Mouse (Mus musculus) liver, postnatal 0 days (tissue): ENCODE results near the gene Cfap45. TPM values are rescaled to one million over a fixed set of nuclear protein-coding genes. Genes with fewer than 3 reads are reported as not detected.

Experiments used
- ATAC-seq: fragments of 200-750 bp; cut with Nextera tagmentation; 2 replicates; pipeline ENCODE4 v1.8.0; 2017; ENCODE audit warnings: mild to moderate bottlenecking, moderate library complexity
- DNase-seq: peaks from one replicate; pipeline ENCODE4 v3.0.0-alpha.2; 2016
- H3K27ac ChIP-seq: fragments of 300-500 bp; sonication (generic); 2 replicates; pipeline ENCODE4 v1.5.1; 2014; ENCODE audit warnings: antibody characterized with exemption, moderate library complexity, mild to moderate bottlenecking, low read depth
- H3K27me3 ChIP-seq: fragments of 300-500 bp; sonication (generic); 2 replicates; pipeline ENCODE4 v1.6.1; 2014; ENCODE audit warnings: low read length, control low read depth, mixed read lengths; ENCODE audit not compliant: insufficient read depth
- H3K36me3 ChIP-seq: fragments of 300-500 bp; sonication (generic); replicated peaks from 2 replicates; pipeline ENCODE4 v1.6.1; 2014; ENCODE audit warnings: mild to moderate bottlenecking, control low read depth, low read length, moderate library complexity, mixed read lengths; ENCODE audit not compliant: insufficient read depth
- H3K4me1 ChIP-seq: fragments of 300-500 bp; sonication (generic); 2 replicates; pipeline ENCODE4 v1.6.1; 2014; ENCODE audit warnings: antibody characterized with exemption, mild to moderate bottlenecking, control low read depth; ENCODE audit not compliant: insufficient read depth
- H3K4me2 ChIP-seq: fragments of 300-500 bp; sonication (generic); 2 replicates; pipeline ENCODE4 v1.6.1; 2014; ENCODE audit warnings: low read depth, mild to moderate bottlenecking, low read length, moderate library complexity, mixed read lengths
- H3K4me3 ChIP-seq: fragments of 300-500 bp; sonication (generic); 2 replicates; pipeline ENCODE4 v1.5.1; 2014; ENCODE audit warnings: low read depth, low read length
- H3K9ac ChIP-seq: fragments of 300-500 bp; sonication (generic); replicated peaks from 2 replicates; pipeline ENCODE4 v1.6.1; 2014; ENCODE audit warnings: mild to moderate bottlenecking, moderate library complexity
- H3K9me3 ChIP-seq: fragments of 300-500 bp; sonication (generic); 2 replicates; pipeline ENCODE4 v1.6.1; 2016; ENCODE audit warnings: mild to moderate bottlenecking, control low read depth, low read length, mixed read lengths
- CTCF ChIP-seq: sonication (generic); IDR thresholded peaks from 2 replicates; pipeline ENCODE4 v1.5.1; 2016; ENCODE audit warnings: antibody characterized with exemption, low read depth
- EP300 ChIP-seq: IDR thresholded peaks from 2 replicates; pipeline ENCODE4 v1.6.1; 2016; ENCODE audit warnings: antibody characterized with exemption, low read depth, mild to moderate bottlenecking
- whole genome bisulfite sequencing: fragments of 180-500 bp; shearing (Covaris S2); extraction: QIAGEN DNeasy Blood & Tissue Kit; methylation state at CpG from one replicate; pipeline ENCODE4 v1.1.7; 2014; ENCODE audit not compliant: insufficient replicate concordance; 5-methylcytosine and 5-hydroxymethylcytosine counted together
- polyA plus RNA-seq: library from polyadenylated mRNA; unstranded; fragments of >200 nt; fragmentation: Nextera tagmentation; extraction: Ambion mirVana; gene quantifications from 2 replicates; pipeline ENCODE4 v1.2.1, GENCODE M21; 2015

The Cfap45 gene
- polyA plus RNA-seq, 1 experiment from 2014 or later, result 0.32 TPM

DNA sequence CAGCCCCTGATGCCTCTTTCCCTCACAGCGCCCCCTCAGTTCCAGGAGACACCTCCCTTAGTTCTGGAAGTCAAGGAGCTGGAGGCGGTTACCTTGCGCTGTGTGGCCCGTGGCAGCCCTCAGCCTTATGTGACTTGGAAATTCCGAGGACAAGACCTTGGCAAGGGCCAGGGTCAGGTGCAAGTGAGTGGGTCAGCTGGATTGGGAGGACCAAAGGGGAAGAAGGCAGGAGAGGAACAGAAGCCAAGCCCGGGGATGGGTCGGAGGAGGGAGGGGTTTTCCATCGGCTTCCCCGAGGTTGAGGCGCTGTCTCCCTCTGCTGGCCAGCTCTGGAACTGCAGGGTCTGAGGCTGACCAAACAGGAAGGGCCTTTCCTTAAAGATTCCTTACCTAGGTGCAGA lies 30.3 kb upstream of the Cfap45 start:
- ATAC-seq, result peak; percentile 43; the same call in 1 of the 2 replicates
- peak; percentile 88 for DNase-seq
- no peaks in the 10 kb centered on the region for H3K9me3 ChIP-seq
- TF ChIP-seq EP300 (no peak), CTCF (peak; percentile 98)
- H3K4me2 ChIP-seq, result peak overlapping the region; percentile 64
- no peaks in the 10 kb centered on the region for H3K36me3 ChIP-seq
- H3K4me1 ChIP-seq, result peaks cover 3% of the 10 kb centered on the region; the same call in 1 of the 2 replicates
- no peak overlapping the region for H3K9ac ChIP-seq
- H3K27ac ChIP-seq, result no peak overlapping the region
- 12% methylated on average over 9 of the region's 10 CpGs for WGBS
- H3K4me3 ChIP-seq, result no peak overlapping the region; the same call in 1 of the 2 replicates
- no peaks in the 10 kb centered on the region for H3K27me3 ChIP-seq

DNA sequence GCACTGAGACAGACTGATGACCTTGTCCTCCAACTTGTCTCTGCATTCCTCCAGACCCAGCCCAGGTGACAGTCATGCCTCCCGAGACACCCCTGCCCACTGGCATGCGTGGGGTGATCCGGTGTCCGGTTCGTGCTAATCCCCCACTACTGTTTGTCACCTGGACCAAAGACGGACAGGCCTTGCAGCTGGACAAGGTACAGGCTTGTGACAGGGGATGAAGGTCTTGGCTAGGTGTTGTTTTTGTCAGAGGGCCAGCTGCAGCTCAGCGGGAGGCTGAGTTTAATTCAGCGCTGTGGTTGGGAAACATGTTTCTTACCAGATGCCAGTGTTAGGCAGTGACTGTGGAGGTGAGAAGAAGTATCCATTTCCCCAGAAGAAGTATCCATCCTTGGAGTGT lies 28.6 kb upstream of the Cfap45 start:
- no peaks in the 10 kb centered on the region for H3K27me3 ChIP-seq
- no peak overlapping the region for H3K27ac ChIP-seq
- peak; percentile 15 for DNase-seq
- no peak overlapping the region for H3K9ac ChIP-seq
- H3K36me3 ChIP-seq, result no peaks in the 10 kb centered on the region
- ATAC-seq, result no peak
- no peak overlapping the region for H3K4me3 ChIP-seq
- TF ChIP-seq CTCF, result no peak
- no peak for TF ChIP-seq EP300
- H3K4me1 ChIP-seq, result peaks cover 3% of the 10 kb centered on the region; the same call in 1 of the 2 replicates
- no peaks in the 10 kb centered on the region for H3K9me3 ChIP-seq
- H3K4me2 ChIP-seq, result no peak overlapping the region
- WGBS, result 83% methylated on average over 8 of the region's 8 CpGs

DNA sequence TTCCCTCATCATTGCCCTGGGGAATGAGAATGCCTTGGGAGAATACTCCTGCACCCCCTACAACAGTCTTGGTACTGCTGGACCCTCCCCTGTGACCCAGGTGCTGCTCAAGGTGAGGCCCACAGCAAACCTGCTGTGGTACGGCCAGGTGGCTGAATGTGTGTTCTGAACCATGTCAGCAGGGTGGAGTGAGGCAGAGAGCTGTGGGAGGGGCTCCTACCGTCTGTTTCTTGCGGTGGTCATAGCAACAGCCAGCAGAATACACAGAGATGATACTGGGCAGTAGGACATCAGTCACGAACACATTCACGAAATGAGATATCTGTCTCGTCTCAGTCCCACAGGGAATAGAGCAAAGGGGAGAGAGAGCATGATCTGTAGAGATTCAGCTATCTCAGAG lies 27.1 kb upstream of the Cfap45 start:
- Histone ChIP-seq H3K4me2 (no peak overlapping the region), H3K9ac (no peak overlapping the region), H3K4me3 (no peak overlapping the region), H3K4me1 (peaks cover 3% of the 10 kb centered on the region; the same call in 1 of the 2 replicates), H3K27ac (no peak overlapping the region), H3K27me3 (no peaks in the 10 kb centered on the region), H3K36me3 (no peaks in the 10 kb centered on the region), H3K9me3 (no peaks in the 10 kb centered on the region)
- ATAC-seq, result no peak
- TF ChIP-seq EP300, result no peak
- TF ChIP-seq CTCF, result no peak
- no peak for DNase-seq
- WGBS, result 48% methylated on average over 6 of the region's 6 CpGs

DNA sequence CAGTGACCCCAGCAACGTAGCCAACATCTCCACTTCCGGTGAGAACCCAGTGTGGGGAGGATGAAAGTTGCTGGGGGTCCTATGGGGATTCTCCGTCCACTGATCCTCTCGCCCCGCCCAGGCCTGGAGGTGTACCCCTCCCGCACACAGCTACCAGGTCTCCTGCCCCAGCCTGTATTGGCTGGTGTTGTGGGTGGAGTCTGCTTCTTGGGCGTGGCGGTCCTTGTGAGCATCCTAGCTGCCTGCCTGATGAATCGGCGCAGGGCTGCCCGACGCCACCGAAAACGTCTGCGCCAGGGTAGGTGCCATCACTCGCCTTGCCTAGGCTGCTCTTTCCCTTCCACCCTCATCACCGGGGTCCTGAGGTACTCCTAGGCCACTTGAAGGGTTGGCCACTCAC lies 24.6 kb upstream of the Cfap45 start:
- Histone ChIP-seq H3K4me2 (no peak overlapping the region), H3K27ac (no peak overlapping the region), H3K4me3 (no peak overlapping the region), H3K27me3 (no peaks in the 10 kb centered on the region), H3K9ac (no peak overlapping the region), H3K36me3 (no peaks in the 10 kb centered on the region), H3K9me3 (no peaks in the 10 kb centered on the region), H3K4me1 (peaks cover 6% of the 10 kb centered on the region; the same call in 1 of the 2 replicates)
- DNase-seq, result no peak
- no peak for TF ChIP-seq EP300
- TF ChIP-seq CTCF, result no peak
- WGBS, result 87% methylated on average over 17 of the region's 17 CpGs
- no peak for ATAC-seq

DNA sequence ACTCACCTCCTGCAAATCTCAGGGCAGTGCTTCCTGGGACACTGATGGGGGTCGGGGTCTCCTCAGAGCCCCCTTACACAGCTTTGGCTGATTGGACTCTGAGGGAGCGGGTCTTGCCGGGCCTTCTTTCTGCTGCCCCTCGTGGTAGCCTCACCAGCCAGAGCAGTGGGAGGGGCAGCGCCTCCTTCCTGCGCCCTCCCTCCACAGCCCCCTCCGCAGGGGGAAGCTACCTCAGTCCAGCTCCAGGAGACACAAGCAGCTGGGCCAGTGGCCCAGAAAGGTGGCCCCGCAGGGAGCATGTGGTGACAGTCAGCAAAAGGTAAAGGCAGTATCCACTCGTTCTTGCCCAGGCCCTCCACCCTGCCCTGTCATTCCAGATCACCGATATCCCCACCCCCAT lies 23.2 kb upstream of the Cfap45 start:
- no peak overlapping the region for H3K4me3 ChIP-seq
- H3K4me1 ChIP-seq, result peaks cover 15% of the 10 kb centered on the region
- DNase-seq, result no peak
- WGBS, result 44% methylated on average over 10 of the region's 10 CpGs
- no peak for TF ChIP-seq CTCF
- TF ChIP-seq EP300, result no peak
- no peaks in the 10 kb centered on the region for H3K27me3 ChIP-seq
- no peaks in the 10 kb centered on the region for H3K36me3 ChIP-seq
- no peak overlapping the region for H3K4me2 ChIP-seq
- no peak overlapping the region for H3K9ac ChIP-seq
- no peak for ATAC-seq
- H3K27ac ChIP-seq, result no peak overlapping the region
- H3K9me3 ChIP-seq, result no peaks in the 10 kb centered on the region

- Histone ChIP-seq H3K9ac (peak within 1 kb of the TSS; percentile 83), H3K4me1 (peaks cover 29% of the 10 kb centered on the region), H3K27ac (peak within 1 kb of the TSS; percentile 93), H3K4me2 (peak within 1 kb of the TSS; percentile 78), H3K4me3 (peak within 1 kb of the TSS; percentile 77), H3K27me3 (no peaks in the 10 kb centered on the region), H3K9me3 (no peaks in the 10 kb centered on the region), H3K36me3 (no peaks in the 10 kb centered on the region)
- DNase-seq (peak; percentile 82), ATAC-seq (peak; percentile 43)
- 1% methylated on average over 30 of the region's 30 CpGs for WGBS
- TF ChIP-seq EP300, result 0 out of 2 replicates have a peak, but pooled peaks have one; percentile 5
- peak; percentile 48 for TF ChIP-seq CTCF
Measured at GRCm38 (mm10) chr1:172499765-172500441, 20.7 kb upstream of the Cfap45 start, which contains the start of gene Tagln2. TSS of gene Tagln2 (plus strand) at chr1:172500047.
